Mouse (Mus musculus): Measurements from ENCODE around the gene Psma6.
"Not testable (repeated sequence)": the region's sequence is repeated elsewhere in the genome, so short reads cannot be mapped to it uniquely, and the experiment has no call there.

The Psma6 gene

DNA sequence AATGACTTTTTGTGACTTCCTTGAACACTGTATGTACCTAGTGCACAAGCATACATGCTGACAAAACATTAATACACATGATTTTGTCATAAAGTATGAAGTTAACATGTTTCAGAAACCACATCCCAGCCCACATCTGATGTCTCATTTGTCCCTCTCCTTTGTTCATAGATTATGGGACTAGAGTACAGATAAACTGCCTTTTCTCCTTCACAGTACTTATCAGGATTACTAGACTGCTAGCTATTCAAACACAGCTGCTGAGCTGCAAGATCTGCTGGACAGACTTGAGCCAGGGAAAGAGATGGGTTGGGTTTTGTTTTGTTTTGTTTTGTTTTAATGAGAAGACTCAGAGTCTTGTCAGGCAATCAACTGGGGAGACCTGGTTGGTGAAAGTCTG is 8.1 kb downstream of the Psma6 start:
- no peak for DNase-seq (ENCODE audit: extremely low spot score, low read depth, low spot score)

DNA sequence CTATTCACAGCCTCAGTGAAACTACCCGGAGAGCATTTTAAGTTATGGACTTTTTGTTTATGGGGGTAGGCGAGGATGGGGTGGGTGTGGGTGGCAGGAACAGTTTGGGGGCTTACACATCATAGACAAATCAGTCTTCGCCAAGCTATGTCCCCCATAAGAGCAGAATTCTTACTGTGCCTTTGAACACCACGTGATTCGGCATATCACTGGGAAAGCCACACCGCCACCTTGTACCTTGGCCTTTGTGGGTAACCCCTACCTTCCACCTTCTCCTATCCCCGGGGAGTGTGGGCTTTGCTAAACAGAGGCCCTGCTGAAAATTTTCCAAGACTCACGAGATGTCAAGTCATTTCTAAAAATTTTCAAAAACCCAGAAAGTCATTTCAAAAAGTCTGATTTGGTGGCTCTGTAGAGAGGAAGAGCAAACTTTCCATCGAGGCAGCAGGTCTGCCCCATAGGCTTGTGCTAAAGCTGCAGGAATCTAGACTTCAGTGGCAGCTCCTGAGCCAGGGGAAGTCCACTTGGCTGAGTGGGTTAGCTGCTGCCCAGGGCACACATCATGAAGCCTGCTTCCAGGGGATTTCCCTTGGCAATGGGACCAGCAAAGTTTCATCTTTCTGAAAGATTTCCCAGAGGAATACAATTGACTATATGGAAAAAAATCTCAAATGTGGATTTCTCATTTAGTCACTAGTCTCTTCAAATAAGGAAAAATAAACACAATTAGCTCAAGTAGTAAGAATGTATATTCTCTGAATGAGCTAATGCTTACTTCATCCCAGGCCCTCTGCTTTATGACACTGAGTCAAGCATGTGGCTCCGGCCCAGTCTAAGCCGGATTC is 8.9 kb downstream of the Psma6 start:
- no peak for DNase-seq (ENCODE audit: extremely low spot score, low read depth, low spot score)

GRCm38 (mm10) chr12:55395601-55396000 is 11.6 kb downstream of the Psma6 start:
- DNase-seq (ENCODE audit: extremely low spot score, low read depth, low spot score), result not testable (repeated sequence)

GRCm38 (mm10) chr12:55396536-55396935 is 12.5 kb downstream of the Psma6 start:
- no peak for DNase-seq (ENCODE audit: extremely low spot score, low read depth, low spot score)

- no peak for DNase-seq (ENCODE audit: extremely low spot score, low read depth, low spot score)
Measured at GRCm38 (mm10) chr12:55397544-55398239, 13.7 kb downstream of the Psma6 start.

DNA sequence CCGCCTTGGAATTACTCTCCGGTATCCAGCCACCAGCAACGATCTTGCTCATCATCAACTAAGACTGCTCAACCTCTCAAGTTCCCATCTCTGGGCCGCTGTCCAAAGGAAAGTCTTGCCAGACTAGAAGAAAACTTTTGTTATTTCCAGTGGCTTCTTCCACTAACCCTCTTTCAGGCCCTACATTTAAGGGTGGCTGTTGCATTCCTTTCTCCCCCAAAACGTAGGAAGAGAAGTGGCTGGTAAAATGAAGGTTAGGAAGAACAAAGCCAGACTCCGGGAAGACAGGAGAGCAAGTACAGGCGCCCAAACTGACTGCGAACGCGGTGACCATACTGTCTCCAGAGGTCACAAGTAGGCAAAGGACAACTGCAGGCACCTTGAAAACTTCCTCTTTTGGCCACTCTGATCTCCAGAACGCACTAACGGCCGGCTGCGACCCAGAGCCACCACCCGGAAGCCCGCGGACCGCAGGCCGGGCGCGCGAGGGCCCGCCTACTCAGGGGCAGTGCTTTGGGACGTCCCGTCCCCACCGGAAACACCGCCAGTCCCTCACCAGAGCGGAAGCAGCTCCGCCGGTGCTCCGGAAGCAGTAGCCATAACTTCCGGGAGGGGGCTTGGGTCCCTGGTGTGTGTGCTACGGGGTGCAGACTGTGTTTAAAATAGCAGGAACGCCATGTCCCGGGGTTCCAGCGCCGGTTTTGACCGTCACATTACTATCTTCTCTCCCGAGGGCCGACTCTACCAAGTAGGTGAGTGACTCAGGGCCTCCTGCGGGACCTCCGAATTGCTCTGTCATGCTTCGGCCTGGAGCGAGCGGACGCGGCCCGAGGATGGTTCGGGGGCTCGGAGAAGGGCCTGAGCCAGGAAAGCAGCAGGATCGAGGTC is 14.5 kb downstream of the Psma6 start:
- peak; percentile 56 for DNase-seq (ENCODE audit: extremely low spot score, low read depth, low spot score)

DNA sequence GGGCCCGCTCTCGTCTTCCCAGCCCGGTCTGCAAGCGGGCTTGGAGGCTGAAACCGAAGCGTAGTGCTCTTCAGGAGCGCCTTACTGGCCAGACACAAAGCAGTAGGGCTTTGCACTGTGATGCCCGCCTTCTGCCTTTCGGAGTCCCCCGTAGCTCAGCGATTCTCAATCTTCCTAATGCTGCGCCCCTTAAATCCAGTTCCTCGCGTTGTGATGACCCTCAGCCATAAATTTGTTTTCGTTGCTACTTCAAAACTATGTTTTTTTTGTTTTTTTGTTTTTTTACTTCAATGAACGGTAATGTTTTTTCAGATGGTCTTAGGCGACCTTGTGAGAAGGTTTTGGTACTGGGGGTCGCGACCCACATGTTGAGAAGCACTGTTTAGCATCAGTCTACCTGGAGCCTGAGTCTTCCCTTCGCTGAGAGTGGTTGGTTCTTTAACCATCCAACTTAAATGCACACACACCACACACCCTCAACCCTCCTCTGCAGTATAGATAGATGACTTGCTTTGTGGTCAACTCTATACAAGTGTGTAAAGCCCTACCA is 15.2 kb downstream of the Psma6 start:
- DNase-seq (ENCODE audit: extremely low spot score, low read depth, low spot score), result no peak

DNA sequence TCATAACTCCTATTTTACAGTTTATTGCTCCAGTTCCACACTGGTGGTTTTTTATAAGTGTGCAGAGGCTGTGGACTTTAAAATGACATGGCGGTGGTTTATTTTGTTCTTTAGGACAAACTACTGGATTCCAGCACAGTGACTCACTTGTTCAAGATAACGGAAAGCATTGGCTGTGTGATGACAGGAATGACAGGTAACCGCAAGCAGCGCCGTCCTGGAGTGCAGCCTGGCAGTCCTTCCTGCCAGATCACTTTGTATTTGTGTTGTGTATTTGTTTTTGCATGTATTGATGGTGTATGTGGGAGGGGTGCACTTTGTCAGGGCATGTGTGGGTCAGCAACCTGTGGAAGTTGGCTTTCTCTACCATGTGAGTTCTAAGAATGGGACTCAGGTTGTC is 23.9 kb downstream of the Psma6 start:
- no peak for DNase-seq (ENCODE audit: extremely low spot score, low read depth, low spot score)

GRCm38 (mm10) chr12:55415255-55415654 is 31.2 kb downstream of the Psma6 start:
- DNase-seq (ENCODE audit: extremely low spot score, low read depth, low spot score), result no peak

DNA sequence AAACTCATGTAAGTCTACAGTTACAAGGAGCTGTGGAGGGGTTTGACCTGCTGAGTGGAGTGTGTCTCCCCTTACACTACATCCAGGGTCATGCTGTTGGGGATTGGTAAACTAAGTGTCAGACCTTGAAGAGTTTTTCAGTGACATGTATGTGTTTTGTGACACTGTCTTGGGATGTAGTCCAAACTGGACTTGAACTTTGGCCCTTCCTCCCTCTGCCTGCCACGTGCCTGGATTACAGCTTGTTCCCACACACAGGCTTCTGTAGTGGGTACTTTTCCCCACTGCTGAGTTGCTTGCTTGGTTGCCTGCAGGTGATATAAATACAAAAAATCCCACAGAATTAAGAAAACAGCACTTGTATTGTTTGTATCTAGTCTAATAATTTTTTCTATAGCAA is 31.7 kb downstream of the Psma6 start:
- no peak for DNase-seq (ENCODE audit: extremely low spot score, low read depth, low spot score)

- DNase-seq (ENCODE audit: extremely low spot score, low read depth, low spot score), result no peak
Measured at GRCm38 (mm10) chr12:55420220-55420619, 36.2 kb downstream of the Psma6 start.

- no peak for DNase-seq (ENCODE audit: extremely low spot score, low read depth, low spot score)
Measured at GRCm38 (mm10) chr12:55422057-55422456, 38.0 kb downstream of the Psma6 start.

- no peak for DNase-seq (ENCODE audit: extremely low spot score, low read depth, low spot score)
Measured at GRCm38 (mm10) chr12:55426300-55426699, 42.3 kb downstream of the Psma6 start.

GRCm38 (mm10) chr12:55429201-55429600 is 45.2 kb downstream of the Psma6 start:
- DNase-seq (ENCODE audit: extremely low spot score, low read depth, low spot score), result no peak

DNA sequence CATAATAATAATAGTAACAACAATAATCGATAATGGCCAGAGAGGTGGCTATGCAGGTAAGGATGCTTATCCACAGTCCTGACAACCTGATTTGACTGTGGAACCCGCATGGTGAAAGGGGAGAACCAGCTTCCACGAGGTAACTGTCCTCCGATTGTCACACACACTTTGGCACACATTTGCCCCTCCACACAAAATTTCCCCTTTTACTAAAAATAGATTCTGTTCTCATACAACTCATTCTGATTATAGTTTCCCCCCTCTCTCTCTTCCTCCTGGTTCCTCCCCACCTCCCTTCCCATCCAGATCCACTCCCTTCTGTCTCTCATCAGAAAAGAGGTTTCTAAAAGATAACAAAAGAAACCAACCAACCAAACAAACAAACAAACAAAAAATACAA is 45.9 kb downstream of the Psma6 start:
- no peak for DNase-seq (ENCODE audit: extremely low spot score, low read depth, low spot score)

DNA sequence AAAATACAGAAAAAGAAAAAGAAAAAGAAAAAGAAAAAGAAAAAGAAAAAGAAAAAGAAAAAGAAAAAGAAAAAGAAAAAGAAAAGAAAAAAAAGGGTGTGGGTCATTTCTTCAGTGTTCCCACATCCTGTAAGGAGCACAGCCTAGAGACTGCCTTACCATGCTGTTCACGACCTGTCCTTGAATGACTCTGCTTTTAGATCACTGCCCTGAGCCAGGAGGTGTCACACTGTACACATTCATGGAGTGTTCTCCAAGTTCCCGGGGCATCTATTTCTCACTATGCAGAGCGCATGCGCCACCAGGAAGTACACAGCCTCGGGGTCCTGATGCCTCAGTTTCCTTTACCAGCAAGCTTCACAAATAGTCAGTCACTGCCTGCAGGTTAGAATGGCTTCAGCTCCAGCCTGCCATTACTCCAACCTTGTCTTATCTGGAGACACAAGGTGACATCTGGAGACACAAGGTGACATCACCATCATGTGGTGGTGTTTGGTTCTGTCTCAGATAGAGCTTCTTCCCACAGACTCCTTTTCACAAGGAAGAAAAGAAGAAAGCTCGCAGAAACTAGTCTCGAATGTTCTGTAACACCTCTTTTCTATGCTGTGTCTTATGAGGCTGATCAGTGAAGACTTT is 48.4 kb downstream of the Psma6 start:
- DNase-seq (ENCODE audit: extremely low spot score, low read depth, low spot score), result no peak

DNA sequence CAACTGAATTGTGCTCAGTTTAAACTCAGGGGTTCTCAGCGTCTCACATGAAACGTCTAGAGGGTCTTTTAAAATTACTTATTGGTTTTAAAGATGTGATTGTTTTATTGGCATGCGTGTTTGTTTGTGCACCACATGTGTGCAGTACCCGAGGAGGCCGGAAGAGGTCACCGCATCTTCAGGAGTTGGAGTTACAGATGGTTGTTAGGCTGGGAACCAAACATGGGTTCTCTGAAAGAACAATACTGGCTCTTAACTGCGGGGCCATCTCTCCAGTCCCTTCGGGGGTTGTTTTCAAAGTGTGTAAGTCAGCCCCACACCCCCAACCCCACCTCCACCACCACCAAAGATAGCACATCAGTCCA is 48.9 kb downstream of the Psma6 start:
- no peak for DNase-seq (ENCODE audit: extremely low spot score, low read depth, low spot score)

DNA sequence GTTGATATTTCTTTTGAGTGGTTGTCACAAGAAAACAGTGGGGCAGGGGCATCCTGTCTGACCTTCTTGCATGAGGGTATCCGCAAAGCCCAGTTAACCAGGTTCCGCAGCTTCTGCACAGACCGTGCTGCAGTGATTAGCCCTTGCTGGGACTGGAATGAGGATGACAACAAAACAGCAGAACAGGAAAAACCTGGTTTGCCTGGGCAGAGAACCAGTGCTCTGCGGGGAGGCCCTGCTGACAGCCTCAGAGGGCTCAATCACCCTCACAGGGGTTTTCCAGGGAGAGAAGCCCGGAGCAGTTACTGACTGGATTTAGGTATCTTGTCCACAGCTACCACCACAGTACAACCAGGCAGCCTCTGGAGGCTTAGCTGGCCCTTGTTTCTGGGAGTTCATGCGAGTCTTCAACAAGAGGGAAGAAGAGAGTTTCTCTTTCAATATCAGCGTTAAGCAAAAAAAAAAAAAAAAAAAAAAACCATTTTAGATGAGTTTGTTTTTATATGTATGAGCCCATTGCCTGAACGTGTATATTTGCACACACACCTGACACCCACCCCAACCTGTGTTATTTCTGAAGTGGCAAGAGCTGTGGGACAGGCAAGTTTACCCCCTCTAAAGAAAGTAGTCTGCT is 49.9 kb downstream of the Psma6 start:
- no peak for DNase-seq (ENCODE audit: extremely low spot score, low read depth, low spot score)

- DNase-seq (ENCODE audit: extremely low spot score, low read depth, low spot score), result no peak
Measured at GRCm38 (mm10) chr12:55435080-55435479, 51.1 kb downstream of the Psma6 start.

GRCm38 (mm10) chr12:55437122-55437826 is 53.3 kb downstream of the Psma6 start:
- no peak for DNase-seq (ENCODE audit: extremely low spot score, low read depth, low spot score)

Data from hindlimb bud, embryonic 11.5 days (tissue).